Mouse (Mus musculus): Measurements from ENCODE around the gene Prkab1.

Gene Prkab1

GRCm38 (mm10) chr5:116017391-116017790, 6.9 kb downstream of the Prkab1 start:
- no peak for DNase-seq

- no peak for DNase-seq
These were observed 7.8 kb downstream of the Prkab1 start for GRCm38 (mm10) chr5:116016542-116016941.

GRCm38 (mm10) chr5:116014237-116014636, 10.1 kb downstream of the Prkab1 start:
- no peak for DNase-seq

DNA sequence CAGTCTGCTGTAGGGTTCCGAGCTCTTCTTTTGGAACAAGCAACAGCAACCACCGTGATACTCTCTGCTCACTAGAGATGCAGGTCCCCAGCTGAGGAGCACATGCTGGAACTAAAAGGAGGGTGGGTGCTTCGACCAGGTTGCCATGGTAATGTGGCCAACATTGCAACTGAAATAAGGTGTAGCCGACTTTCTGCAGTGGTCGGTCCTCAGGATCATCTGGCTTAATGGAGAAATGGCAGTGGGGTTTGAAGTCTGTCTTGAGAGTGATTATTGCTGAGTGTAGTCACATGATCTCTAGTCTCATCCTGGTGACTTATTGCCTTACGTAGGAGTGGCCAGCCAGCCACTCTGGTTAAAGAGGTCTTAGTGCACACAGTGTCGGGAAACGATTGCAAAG, 10.5 kb downstream of the Prkab1 start:
- DNase-seq, result no peak

DNA sequence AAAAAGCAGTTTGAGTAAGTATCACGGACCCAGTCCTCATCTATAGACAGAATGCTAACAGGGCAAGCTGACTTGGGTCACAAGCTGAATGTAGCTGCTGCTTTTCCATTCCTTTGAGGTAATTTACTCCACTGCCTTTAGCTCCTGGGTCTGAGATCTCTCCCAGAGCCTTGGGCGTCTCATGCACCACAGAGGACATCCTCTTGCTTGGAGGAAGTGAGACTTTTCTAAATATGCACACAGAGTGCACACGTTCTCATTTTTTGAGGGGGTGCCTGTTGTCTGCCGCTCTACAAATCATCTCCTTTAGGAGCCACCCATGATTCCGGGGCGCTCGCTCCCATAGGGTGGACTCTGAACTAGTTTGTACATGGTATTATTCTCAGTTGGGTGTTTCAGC, 11.8 kb downstream of the Prkab1 start:
- no peak for DNase-seq

- DNase-seq, result no peak
These were observed 12.6 kb downstream of the Prkab1 start for GRCm38 (mm10) chr5:116011700-116012099.

DNA sequence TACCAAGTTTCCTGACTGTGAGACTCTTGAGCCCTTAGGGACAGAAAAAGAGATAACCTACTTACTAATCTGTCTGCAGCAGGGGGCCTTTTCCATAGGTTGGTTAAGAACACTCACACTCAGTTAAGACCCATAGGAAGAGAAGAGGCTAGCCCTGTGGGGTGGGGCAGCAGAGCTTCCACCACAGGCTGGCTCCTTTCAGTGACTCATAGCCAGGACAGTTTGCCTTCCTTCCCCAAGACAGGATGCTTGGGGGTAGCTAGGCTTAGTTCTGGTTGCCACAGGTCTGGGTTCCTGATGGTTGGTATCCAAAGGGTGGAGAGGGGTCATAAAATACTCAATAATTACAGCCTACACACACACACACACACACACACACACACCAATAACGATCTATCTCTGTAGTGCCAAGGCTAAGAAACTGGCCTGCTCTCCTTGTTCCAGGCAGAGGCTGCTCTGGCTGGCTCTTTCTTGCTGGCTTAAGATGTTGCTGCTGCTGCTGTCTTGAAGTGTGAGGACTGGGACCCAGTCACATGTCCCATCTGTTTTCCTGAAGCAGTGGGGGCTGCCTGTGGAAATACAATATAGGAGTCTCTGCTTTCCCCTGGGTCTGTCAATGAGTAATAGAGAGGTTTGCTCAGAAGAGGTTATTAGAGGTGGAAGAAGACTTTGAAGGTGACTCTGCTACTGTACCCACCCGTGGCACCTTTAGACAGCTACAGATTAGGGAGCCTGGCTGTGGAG, 14.3 kb downstream of the Prkab1 start:
- no peak for DNase-seq

DNA sequence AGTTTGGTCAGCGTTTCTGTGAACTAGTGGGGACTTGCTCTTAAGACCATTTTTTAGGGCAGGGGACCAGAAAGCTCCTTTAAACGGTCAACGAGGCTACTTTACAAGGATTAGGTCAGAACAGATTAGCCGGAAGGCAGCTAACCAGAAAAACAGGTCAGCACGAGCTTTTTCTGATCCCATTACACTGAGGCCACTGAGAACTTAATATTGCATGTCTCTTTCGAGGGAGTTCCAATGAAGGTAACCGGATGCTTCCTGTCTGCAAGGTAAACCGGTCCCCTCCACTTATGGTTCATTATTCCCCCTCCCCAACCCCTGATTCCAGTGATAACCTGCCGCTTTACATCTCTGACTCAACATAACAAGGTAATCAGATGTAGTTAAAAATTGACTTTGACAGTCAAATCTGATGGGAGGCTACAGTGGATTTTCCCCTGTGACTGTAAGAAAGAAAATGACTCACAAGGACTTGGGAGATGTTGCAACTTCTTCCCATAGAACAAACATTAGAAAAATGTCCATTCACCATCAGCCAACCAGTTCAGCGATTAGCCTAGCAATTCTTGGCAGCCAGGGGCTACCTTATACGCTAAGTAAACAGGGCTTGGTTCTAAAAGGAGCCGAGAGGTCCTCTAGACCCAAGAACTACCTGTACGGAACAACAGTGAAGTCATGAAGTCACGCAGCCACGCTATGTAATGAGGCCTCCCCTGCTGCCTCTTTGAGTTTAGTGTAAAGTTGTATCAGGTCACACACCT, 15.0 kb downstream of the Prkab1 start:
- DNase-seq, result no peak

DNA sequence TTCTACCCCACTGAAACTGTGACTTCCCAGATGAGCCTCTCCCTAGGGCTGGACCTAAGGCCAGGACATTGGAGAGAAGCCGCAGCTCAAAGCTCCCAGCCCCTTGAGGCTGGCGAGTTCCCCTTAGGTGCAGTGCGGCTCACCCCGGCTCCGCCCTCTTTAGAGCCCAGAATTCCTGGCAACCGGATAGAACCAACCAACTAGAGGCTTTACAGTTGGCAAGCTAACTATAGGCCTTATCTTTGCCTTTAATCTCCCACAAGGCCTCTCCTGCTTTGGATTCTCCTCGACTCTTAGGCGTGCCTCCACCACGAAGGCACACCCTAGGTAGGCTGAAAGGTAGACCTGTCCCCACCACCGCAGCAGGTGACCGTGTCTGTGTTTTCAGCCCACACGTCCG, 16.6 kb downstream of the Prkab1 start:
- DNase-seq, result no peak

GRCm38 (mm10) chr5:116006324-116007099, 17.8 kb downstream of the Prkab1 start:
- DNase-seq, result peak; percentile 29

DNA sequence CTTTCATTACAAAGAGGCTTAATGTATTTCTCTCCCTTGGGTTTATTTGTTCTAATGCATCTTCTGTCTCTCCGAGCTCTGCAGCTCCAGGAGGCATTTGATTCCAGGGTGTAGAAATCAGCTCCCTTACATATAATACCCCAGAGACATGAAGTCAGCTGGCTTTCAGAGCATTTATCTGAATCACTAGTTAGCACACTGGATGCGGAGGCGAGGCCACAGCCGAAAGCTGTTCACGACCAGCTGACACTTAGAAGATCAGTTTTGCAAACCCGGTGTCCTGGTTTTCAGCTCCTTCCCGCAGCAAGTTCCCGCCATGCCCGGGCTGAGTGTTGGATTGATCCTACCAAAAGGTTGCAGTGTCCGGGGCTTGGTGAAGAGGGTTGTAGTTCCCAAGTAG, 20.0 kb downstream of the Prkab1 start:
- no peak for DNase-seq

- DNase-seq, result no peak
These were observed 20.5 kb downstream of the Prkab1 start for GRCm38 (mm10) chr5:116003825-116004224.

GRCm38 (mm10) chr5:116003154-116003553, 21.2 kb downstream of the Prkab1 start:
- DNase-seq, result no peak

DNA sequence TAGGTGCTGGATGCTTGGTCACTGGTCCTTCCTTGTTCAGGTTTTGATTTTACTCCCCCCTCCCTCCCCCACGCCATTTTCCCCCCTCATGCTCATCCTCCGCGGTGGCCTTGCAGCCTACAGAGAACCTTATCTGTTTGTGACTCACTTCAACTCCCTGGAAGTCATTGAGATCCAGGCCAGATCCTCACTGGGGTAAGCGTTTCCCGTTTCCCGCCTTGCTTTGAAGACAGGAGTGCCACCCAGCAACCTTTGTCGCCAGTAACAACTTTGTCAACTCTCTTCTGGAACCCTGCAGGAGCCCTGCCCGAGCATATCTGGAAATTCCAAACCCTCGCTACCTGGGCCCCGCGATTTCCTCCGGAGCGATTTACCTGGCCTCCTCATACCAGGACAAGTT, 26.9 kb downstream of the Prkab1 start:
- no peak for DNase-seq

DNA sequence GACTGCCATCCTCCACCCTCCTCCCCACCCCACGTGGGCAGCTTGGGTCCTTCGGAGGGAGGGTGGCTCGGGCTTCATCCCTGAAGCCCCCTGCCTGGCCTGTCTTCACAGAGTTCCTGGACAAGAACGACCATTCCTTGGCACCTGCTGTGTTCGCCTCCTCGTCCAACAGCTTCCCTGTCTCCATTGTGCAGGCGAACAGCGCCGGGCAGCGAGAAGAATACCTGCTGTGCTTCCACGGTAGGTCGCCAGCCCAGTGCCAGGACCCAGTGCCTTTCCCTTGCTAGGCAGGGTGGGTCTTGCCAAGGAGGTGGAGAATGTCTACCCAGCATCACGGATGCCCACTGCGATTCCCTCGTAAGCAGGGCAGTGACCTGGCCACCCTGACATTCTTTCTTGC, 30.2 kb downstream of the Prkab1 start:
- no peak for DNase-seq

GRCm38 (mm10) chr5:115991717-115992116, 32.6 kb downstream of the Prkab1 start:
- no peak for DNase-seq

GRCm38 (mm10) chr5:115987284-115987683, 37.0 kb downstream of the Prkab1 start:
- no peak for DNase-seq

DNA sequence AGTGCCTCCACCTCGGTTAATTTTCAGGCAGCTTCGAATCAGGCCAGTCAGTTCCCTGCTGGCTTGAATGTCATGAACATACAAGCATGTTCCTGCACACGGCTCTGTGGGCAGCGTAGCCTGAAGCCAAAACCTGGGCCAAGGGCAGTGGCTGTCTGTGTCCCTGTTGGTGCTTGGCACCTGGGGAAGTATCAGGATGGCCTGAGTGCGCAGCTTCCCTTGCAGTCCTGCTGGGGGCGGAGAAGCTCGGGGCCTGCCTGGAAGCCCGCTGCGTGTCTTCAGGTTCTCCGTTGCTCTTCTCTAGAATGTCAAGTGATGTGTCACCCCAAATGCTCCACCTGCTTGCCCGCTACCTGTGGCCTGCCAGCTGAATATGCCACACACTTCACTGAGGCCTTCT, 39.2 kb downstream of the Prkab1 start:
- DNase-seq, result no peak

- DNase-seq, result no peak
These were observed 39.9 kb downstream of the Prkab1 start for GRCm38 (mm10) chr5:115984392-115984791.

DNA sequence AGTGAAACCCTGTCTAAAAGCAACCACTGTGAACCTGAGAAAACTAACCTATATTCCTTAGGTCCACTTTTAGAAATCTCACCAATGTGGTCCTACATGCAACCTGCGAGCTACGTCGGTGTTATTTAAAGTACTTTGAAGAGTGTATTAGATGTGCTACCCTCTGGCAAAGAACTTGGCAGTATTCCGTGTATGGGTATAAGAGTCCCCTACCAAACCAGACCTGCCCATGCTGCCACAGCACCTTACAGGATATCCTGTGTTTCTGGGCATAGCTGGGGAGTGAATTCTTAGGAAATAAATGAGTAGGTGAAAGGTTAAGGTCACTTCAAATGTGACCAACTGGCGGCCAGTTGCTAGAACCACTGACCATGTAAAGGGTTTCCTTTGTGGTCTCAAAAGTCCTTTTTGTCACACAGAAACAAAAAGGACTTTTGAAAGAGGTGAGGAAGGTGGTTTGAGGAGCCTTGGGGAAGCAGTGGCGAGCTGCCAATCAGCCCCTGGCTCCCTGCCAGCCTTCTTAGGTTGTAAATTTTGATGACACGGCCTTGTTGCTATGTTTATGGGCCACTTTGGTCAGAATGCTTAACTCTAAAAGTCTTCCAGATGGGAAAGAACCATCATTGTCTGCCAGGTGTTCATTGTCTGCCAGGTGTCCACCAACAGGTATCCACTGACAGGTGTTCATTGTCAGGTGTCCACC, 41.5 kb downstream of the Prkab1 start:
- DNase-seq, result no peak

- DNase-seq, result no peak
These were observed 43.8 kb downstream of the Prkab1 start for GRCm38 (mm10) chr5:115980537-115980936.

GRCm38 (mm10) chr5:115979134-115979696, 45.1 kb downstream of the Prkab1 start:
- peak; percentile 30 for DNase-seq

- DNase-seq, result no peak
These were observed 46.1 kb downstream of the Prkab1 start for GRCm38 (mm10) chr5:115978255-115978654.
